Mouse (Mus musculus) testis, adult 2 months (tissue): ENCODE data around the gene Tenm4.

Experiments
- CTCF ChIP-seq: fragments of 200-500 bp; IDR thresholded peaks from 2 replicates; pipeline ENCODE4 v1.5.1; 2012; ENCODE audit warnings: low read depth, mild to moderate bottlenecking, inconsistent platforms, low read length, moderate library complexity; ENCODE audit not compliant: control insufficient read depth, insufficient read depth, insufficient replicate concordance
- POLR2A ChIP-seq: fragments of 200-500 bp; IDR thresholded peaks from 2 replicates; pipeline ENCODE4 v1.6.1; 2012; ENCODE audit warnings: low read depth, mild to moderate bottlenecking, inconsistent platforms, low read length, moderate library complexity; ENCODE audit not compliant: control insufficient read depth

DNA sequence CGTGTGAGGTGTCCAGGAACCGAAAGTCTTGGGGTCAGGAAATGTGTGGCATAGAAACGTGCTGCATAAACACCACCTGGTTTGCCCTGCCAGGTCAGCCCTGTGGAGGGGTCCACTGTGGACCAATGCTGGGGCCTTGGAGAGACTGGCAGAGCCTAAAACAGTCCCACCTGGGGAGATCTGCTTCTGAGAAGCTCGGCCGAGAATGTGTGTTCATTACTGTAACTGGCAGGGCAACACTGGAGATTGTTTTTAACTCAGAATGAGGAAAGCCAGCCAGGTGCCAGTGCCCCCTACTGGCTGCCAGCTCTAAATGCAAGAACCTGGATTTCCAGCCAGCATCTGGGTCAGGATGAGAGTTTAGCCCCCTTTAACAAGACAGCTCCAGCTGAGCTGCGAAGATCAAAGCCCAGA lies 383.2 kb downstream of the Tenm4 start:
- TF ChIP-seq POLR2A (no peak), CTCF (peak; percentile 71; the same call in 1 of the 2 replicates)
